Mouse (Mus musculus) liver, embryonic 15.5 days (tissue): ENCODE measurements around the gene Gpr160. TPM values are rescaled to one million over a fixed set of nuclear protein-coding genes. Genes with fewer than 3 reads are reported as not detected.
"Not testable (repeated sequence)": the region's sequence is repeated elsewhere in the genome, so short reads cannot be mapped to it uniquely, and the experiment has no call there.

Source experiments
- ATAC-seq: fragments of 200-750 bp; cut with Nextera tagmentation; 2 replicates; pipeline ENCODE4 v1.8.0; 2017; ENCODE audit warnings: moderate number of reproducible peaks, mild to moderate bottlenecking, moderate library complexity; ENCODE audit not compliant: insufficient read depth
- H3K27ac ChIP-seq: fragments of 300-500 bp; sonication (generic); replicated peaks from 2 replicates; pipeline ENCODE4 v1.5.1; 2015; ENCODE audit warnings: mild to moderate bottlenecking, inconsistent platforms
- H3K27me3 ChIP-seq: fragments of 300-500 bp; sonication (generic); 2 replicates; pipeline ENCODE4 v1.6.1; 2015; ENCODE audit warnings: mild to moderate bottlenecking, inconsistent platforms
- H3K36me3 ChIP-seq: fragments of 300-500 bp; sonication (generic); replicated peaks from 2 replicates; pipeline ENCODE4 v1.6.1; 2015; ENCODE audit warnings: moderate library complexity, mild to moderate bottlenecking, inconsistent platforms
- H3K4me1 ChIP-seq: fragments of 300-500 bp; sonication (generic); replicated peaks from 2 replicates; pipeline ENCODE4 v1.6.1; 2015; ENCODE audit warnings: inconsistent platforms
- H3K4me2 ChIP-seq: fragments of 300-500 bp; sonication (generic); 2 replicates; pipeline ENCODE4 v1.6.1; 2015; ENCODE audit warnings: moderate library complexity, mild to moderate bottlenecking, inconsistent platforms
- H3K4me3 ChIP-seq: fragments of 300-500 bp; sonication (generic); replicated peaks from 2 replicates; pipeline ENCODE4 v1.5.1; 2015; ENCODE audit warnings: mild to moderate bottlenecking, inconsistent platforms
- H3K9ac ChIP-seq: fragments of 300-500 bp; sonication (generic); 2 replicates; pipeline ENCODE4 v1.6.1; 2015; ENCODE audit warnings: moderate library complexity, mild to moderate bottlenecking, inconsistent platforms
- H3K9me3 ChIP-seq: fragments of 300-500 bp; sonication (generic); replicated peaks from 2 replicates; pipeline ENCODE4 v1.6.1; 2016; ENCODE audit warnings: inconsistent platforms
- WGBS: fragments of 180-500 bp; shearing (Covaris S2); methylation state at CpG from one replicate; pipeline ENCODE4 v1.1.7; 2015; ENCODE audit warnings: mixed read lengths; ENCODE audit not compliant: insufficient replicate concordance; 5-methylcytosine and 5-hydroxymethylcytosine counted together
- polyA plus RNA-seq: library from polyadenylated mRNA; unstranded; fragments of >200 nt; fragmentation: Nextera tagmentation; extraction: Ambion mirVana; gene quantifications from 2 replicates; pipeline ENCODE4 v1.2.1, GENCODE M21; 2015

Gpr160 gene
- polyA plus RNA-seq, 1 experiment from 2014 or later, result 5.8 TPM

DNA sequence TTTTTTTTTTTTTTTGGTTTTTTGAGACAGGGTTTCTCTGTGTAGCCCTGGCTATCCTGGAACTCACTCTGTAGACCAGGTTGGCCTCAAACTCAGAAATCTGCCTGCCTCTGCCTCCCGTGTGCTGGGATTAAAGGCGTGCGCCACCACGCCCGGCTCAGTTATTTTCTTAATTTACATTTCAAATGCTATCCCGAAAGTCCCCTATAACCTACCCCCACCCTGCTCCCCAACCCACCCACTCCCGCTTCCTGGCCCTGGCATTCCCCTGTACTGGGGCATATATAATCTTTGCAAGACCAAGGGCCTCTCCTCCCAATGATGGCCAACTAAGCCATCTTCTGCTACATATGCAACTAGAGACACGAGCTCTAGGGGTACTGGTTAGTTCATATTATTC is 3.8 kb downstream of the Gpr160 start:
- H3K27ac ChIP-seq, ATAC-seq, H3K4me2 ChIP-seq, H3K36me3 ChIP-seq, H3K9ac ChIP-seq, H3K4me3 ChIP-seq, H3K9me3 ChIP-seq: not testable (repeated sequence)
- WGBS, result 75% methylated on average over 8 of the region's 8 CpGs
- Histone ChIP-seq H3K27me3 (peaks cover 25% of the 10 kb centered on the region), H3K4me1 (peaks cover 22% of the 10 kb centered on the region)

DNA sequence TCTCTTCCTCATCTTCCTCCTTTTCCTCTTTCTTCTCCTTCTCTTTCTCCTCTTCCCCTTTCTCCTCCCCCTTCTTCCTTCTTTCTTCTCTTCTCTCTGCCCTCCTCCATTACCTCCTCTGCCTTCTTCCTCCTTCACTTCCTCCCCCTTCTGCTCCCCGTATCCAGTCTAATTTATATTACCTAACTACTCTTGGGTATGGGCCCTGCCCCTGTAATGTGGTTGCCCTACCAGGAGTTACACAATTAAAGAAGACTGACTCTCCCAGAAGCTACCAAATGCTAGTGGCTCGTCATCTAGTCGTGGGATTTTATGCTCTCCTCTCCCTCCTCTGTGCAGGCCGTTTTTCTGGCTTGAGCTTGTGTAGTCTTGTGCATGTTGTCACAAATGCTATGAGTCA is 5.0 kb downstream of the Gpr160 start:
- Histone ChIP-seq H3K9ac (no peak overlapping the region), H3K4me1 (peaks cover 15% of the 10 kb centered on the region), H3K36me3 (no peaks in the 10 kb centered on the region), H3K4me2 (no peak overlapping the region), H3K4me3 (no peak overlapping the region), H3K27me3 (peaks cover 14% of the 10 kb centered on the region), H3K9me3 (no peaks in the 10 kb centered on the region), H3K27ac (no peak overlapping the region)
- 45% methylated on average over 4 of the region's 4 CpGs for WGBS
- no peak for ATAC-seq

DNA sequence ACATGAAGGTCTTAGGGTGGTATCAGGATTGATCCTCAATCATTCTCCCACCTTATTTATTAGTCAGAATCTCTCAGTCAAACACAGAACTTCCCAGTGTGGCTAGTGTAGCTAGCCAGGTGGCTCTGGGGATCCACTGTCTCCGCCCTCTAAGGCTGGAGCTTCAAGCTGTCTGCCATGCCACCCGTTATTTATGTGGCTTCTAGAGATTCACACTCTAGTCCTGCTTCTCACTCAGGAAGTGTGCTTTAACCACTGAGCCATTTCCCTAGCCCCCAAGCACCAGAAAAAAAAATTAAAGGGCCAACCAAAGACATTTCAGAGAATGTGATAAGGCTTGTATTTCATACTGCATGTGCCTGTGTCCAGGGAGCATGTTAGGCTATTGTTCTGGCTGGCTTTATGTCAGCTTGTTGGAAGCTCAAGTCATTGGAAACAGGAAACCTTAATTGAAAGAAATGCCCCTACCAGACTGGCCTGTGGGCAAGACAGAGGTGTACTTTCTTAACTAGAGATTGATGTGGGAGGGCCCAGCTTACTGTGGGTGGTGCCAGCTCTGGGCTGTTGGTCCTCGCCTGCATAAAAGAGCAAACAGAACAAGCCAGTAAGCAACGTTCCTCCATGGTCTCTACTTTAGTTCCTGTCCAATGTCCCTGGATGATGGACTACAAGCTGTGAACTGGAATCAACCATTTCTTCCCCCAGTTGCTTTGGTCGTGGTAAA is 8.1 kb downstream of the Gpr160 start:
- ATAC-seq, result no peak
- WGBS, result 35% methylated on average over 5 of the region's 5 CpGs
- Histone ChIP-seq H3K27me3 (no peaks in the 10 kb centered on the region), H3K4me2 (no peak overlapping the region), H3K4me3 (no peak overlapping the region), H3K36me3 (no peaks in the 10 kb centered on the region), H3K9ac (no peak overlapping the region), H3K4me1 (peaks cover 7% of the 10 kb centered on the region; the same call in 1 of the 2 replicates), H3K27ac (no peak overlapping the region), H3K9me3 (no peaks in the 10 kb centered on the region)

DNA sequence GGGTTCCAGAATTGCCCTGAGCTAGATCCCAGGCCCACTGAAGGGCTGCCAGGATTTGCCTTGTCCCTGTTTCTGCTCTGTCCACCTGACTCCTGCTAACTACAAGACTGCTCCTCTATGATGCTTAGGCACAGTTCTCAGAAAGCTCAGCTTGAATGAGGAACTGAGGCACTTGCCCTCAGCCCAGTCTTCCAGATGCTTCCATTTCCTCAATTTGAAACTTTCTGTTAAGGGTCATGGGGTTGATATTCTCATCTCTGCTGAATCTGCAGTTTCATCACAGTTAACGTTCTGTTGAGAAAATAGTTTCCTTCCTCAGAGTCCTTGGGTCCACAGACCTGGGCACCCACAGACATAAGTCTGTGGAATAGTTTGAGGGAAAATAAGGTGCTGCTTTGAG is 8.9 kb downstream of the Gpr160 start:
- H3K36me3 ChIP-seq, result no peaks in the 10 kb centered on the region
- H3K4me2 ChIP-seq, result no peak overlapping the region
- H3K4me1 ChIP-seq, result peaks cover 7% of the 10 kb centered on the region; the same call in 1 of the 2 replicates
- no peak overlapping the region for H3K9ac ChIP-seq
- peak overlapping the region; percentile 29; the same call in 1 of the 2 replicates for H3K27ac ChIP-seq
- WGBS, result 18% methylated on average over 1 of the region's 1 CpGs
- peak; percentile 28; the same call in 1 of the 2 replicates for ATAC-seq
- no peaks in the 10 kb centered on the region for H3K27me3 ChIP-seq
- no peaks in the 10 kb centered on the region for H3K9me3 ChIP-seq
- H3K4me3 ChIP-seq, result no peak overlapping the region

DNA sequence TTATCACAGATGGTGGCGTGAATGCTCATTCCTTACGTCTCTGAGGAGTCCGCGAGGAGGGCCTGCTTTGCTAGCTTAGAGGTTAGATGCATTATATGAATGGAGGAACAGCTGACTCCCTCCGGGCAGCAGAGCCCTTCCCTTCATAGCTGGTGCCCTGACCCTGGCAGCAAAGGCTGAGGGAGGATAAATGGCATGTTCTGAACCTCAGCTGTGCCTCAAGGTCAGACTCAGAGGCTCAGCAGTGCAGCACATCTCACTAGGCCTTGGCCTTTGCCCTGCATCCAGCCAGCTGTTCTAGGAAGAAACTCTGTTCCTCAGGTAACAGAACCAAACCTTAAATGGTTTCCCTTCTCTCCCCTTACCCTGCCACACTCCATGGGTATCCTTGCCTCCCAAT is 12.4 kb downstream of the Gpr160 start:
- 71% methylated on average over 5 of the region's 5 CpGs for WGBS
- no peaks in the 10 kb centered on the region for H3K27me3 ChIP-seq

DNA sequence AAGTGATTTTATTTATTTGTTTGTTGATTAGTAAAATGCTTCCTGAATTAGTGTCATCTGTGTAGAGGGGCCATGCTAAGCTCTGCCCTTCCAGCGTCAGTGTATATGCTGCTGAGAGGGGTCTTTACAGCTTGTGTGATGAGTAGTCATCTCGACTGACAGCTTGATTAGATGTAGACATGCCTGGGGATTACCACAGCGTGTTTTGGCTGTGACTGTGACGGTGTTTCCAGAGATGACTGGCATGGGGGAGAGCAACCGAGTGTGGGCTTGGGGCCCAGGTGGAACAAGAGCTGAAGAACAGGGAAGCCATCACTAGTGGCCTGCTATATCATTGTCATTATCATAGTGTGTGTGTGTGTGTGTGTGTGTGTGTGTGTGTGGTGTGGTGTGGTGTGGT is 12.9 kb downstream of the Gpr160 start:
- Histone ChIP-seq H3K9me3 (no peaks in the 10 kb centered on the region), H3K4me2 (no peak overlapping the region), H3K4me1 (peaks cover 6% of the 10 kb centered on the region; the same call in 1 of the 2 replicates), H3K27ac (no peak overlapping the region), H3K36me3 (no peaks in the 10 kb centered on the region), H3K4me3 (no peak overlapping the region), H3K9ac (no peak overlapping the region), H3K27me3 (no peaks in the 10 kb centered on the region)
- ATAC-seq, result no peak
- 59% methylated on average over 5 of the region's 5 CpGs for WGBS

More for the DNA sequence above, 12.4 kb downstream of the Gpr160 start:
- H3K36me3 ChIP-seq, result no peaks in the 10 kb centered on the region
- no peaks in the 10 kb centered on the region for H3K9me3 ChIP-seq
- no peak overlapping the region for H3K9ac ChIP-seq
- ATAC-seq, result no peak
- no peak overlapping the region for H3K4me2 ChIP-seq
- no peak overlapping the region for H3K4me3 ChIP-seq
- no peak overlapping the region for H3K27ac ChIP-seq
- peaks cover 7% of the 10 kb centered on the region; the same call in 1 of the 2 replicates for H3K4me1 ChIP-seq

DNA sequence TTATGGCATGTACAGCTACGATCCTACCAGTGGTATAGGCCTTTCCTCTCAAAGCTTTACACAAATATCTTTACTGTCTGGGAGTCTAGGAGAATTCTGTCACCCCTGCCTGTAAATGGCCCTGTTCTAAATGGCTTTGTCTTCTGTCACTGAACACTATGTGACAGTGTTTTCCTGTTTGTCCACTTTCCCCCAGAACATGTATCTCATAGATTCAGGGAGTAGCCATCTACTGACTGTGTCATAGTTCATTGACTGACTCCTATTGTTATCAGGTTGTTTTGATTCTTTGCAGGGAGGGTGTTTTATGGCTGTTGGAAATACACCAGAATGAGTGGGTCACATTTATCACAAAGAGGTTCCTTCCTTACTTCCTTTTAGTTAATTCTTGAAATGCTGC is 14.2 kb downstream of the Gpr160 start:
- Histone ChIP-seq H3K27ac (no peak overlapping the region), H3K27me3 (no peaks in the 10 kb centered on the region), H3K9ac (no peak overlapping the region), H3K36me3 (no peaks in the 10 kb centered on the region), H3K4me2 (no peak overlapping the region), H3K4me3 (no peak overlapping the region), H3K9me3 (no peaks in the 10 kb centered on the region), H3K4me1 (no peaks in the 10 kb centered on the region)
- WGBS, result 72% methylated on average over 1 of the region's 1 CpGs
- ATAC-seq, result no peak

DNA sequence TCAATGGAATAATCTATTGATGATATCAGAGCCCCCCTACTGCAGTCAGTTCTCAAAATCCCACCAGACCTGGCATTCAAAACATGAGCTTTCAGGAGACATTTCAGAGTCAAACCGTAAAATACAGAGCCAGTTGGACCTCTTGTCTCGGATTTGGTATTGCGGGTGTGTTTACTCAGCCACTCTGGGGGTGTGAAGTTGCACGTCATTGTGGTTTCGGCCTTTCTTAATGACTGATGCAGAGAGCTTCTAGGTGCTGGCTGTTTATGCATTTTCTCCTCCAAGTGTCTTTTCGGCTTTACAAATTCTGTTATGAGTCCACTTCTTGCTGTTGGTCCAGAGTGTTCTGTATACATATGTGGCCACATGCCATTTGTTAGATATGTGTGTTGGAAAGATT is 21.0 kb downstream of the Gpr160 start:
- Histone ChIP-seq H3K27ac (no peak overlapping the region), H3K36me3 (no peaks in the 10 kb centered on the region), H3K4me2 (no peak overlapping the region), H3K9ac (no peak overlapping the region), H3K27me3 (no peaks in the 10 kb centered on the region), H3K4me3 (no peak overlapping the region), H3K9me3 (no peaks in the 10 kb centered on the region), H3K4me1 (no peaks in the 10 kb centered on the region)
- 67% methylated on average over 6 of the region's 6 CpGs for WGBS
- ATAC-seq, result no peak

DNA sequence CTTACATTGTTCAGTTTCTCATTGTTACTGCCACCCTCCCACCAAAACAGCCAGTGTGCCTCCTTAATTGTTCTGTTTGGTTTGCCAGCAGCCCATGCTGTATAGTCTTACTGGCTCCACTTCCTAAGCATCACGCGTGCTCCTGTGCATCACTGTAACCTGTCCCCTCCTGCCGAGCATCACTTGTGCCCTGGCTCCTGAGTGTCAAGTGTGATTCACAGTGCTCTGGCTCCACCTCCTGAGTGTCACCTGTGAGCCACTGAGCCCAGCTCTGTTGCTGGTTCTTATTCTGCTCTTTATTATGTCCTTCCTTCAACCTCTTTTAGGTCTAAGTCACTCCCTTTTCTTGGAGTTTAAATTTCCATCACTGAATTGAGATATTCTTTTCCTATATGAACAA is 31.7 kb downstream of the Gpr160 start:
- Histone ChIP-seq H3K27me3 (no peaks in the 10 kb centered on the region), H3K9me3 (no peaks in the 10 kb centered on the region), H3K9ac (no peak overlapping the region), H3K4me2 (no peak overlapping the region), H3K36me3 (no peaks in the 10 kb centered on the region), H3K27ac (no peak overlapping the region), H3K4me3 (no peak overlapping the region), H3K4me1 (no peaks in the 10 kb centered on the region)
- no peak for ATAC-seq
- WGBS, result 73% methylated on average over 3 of the region's 3 CpGs

DNA sequence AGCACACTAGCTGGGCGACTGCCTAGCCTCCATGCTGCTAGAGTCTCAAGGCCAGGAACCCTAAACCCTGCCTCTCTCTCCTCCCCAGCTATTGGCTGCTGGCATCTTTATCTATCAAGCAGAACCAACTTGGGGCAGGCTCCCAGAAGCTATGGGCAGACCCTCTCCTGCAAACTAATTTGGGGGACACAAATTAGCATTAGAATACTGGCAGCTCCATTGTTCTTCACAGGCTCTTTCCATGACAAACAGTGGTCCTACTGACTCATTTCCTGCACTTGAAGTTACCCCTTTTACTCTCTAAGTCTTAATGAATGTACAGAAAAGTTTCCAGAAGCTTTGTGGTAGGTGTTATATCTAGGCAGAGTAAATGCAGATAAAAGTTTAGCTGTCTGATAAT is 33.3 kb downstream of the Gpr160 start:
- ATAC-seq, result no peak
- 49% methylated on average over 1 of the region's 1 CpGs for WGBS
- no peak overlapping the region for H3K4me3 ChIP-seq
- H3K9me3 ChIP-seq, result no peaks in the 10 kb centered on the region
- no peak overlapping the region for H3K27ac ChIP-seq
- no peak overlapping the region for H3K9ac ChIP-seq
- H3K27me3 ChIP-seq, result no peaks in the 10 kb centered on the region
- 0 out of 2 replicates have a peak, but pooled peaks cover 1% of the 10 kb centered on the region for H3K36me3 ChIP-seq
- H3K4me1 ChIP-seq, result no peaks in the 10 kb centered on the region
- H3K4me2 ChIP-seq, result no peak overlapping the region

DNA sequence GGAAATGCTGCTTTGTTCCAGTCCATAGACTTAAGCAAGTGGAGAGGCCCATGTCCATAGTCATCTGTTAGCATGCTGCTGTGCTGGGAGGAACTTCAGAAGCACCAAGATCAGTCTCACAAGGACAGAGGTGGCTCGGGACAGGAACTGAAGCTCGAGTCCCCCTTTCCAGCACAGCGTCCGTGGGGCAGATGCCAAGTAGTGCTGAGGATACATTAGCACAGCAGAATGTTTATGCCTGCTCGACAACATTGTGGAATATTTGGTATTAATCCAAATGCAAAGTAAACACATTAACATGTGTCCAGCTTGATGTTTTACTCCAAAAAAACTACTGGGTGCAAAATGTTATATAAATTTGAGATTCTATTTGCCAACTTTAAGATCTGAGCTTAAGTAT is 41.0 kb downstream of the Gpr160 start:
- WGBS, result 74% methylated on average over 5 of the region's 5 CpGs
- no peak for ATAC-seq

DNA sequence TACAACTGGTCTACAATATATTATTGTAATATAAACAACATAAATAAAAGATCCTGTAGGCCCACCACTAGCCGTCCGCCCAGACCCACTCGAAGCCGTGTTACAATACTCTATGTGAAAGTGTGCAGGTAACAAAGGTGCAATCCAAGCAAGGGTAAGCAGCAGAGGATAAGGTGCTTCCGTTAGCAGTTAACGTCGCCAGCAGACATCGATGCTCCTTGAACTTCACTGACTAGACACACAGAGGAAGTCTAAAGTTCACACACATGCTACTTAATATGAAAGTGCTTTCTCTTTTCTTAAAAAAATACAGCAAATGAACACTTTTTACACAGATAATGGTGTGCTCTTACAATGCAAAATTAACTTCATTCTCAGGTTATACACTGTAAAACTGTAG is 43.7 kb downstream of the Gpr160 start:
- ATAC-seq, result no peak
- Histone ChIP-seq H3K4me2 (no peak overlapping the region), H3K4me3 (no peak overlapping the region), H3K27me3 (no peaks in the 10 kb centered on the region), H3K9ac (no peak overlapping the region), H3K4me1 (no peaks in the 10 kb centered on the region), H3K27ac (no peak overlapping the region), H3K36me3 (peaks cover 43% of the 10 kb centered on the region), H3K9me3 (no peaks in the 10 kb centered on the region)
- WGBS, result 83% methylated on average over 8 of the region's 8 CpGs

More for the DNA sequence above, 41.0 kb downstream of the Gpr160 start:
- Histone ChIP-seq H3K36me3 (peaks cover 37% of the 10 kb centered on the region), H3K9me3 (no peaks in the 10 kb centered on the region), H3K4me1 (no peaks in the 10 kb centered on the region), H3K4me2 (no peak overlapping the region), H3K27me3 (no peaks in the 10 kb centered on the region), H3K4me3 (no peak overlapping the region), H3K27ac (no peak overlapping the region), H3K9ac (no peak overlapping the region)
